Mouse (Mus musculus): ENCODE measurements around the gene Ppp3cb.

GRCm38 (mm10) chr14:20529643-20530042 is 16.7 kb downstream of the Ppp3cb start:
- TF ChIP-seq EP300 (IDR thresholded peaks at IDR 0.05; ENCODE audit: insufficient read depth, low read depth, low read length) (no peak), CTCF (IDR thresholded peaks at IDR 0.05; ENCODE audit: low read depth, low read length) (no peak)

All from ES-Bruce4 (cell line).